Mouse (Mus musculus) small intestine, adult 10 weeks (tissue): ENCODE data around the gene Itgb8. TPM values are rescaled to one million over a fixed set of nuclear protein-coding genes. Genes with fewer than 3 reads are reported as not detected.

Experiments used
- polyA plus RNA-seq: library from polyadenylated mRNA; stranded (reverse); fragments of 350-450 nt; fragmentation: Illumina TruSeq; extraction: RNeasy Lipid Tissue Mini Kit (QIAGEN cat#74804); gene quantifications from one replicate; pipeline ENCODE4 v1.2.3, GENCODE M21; 2014; ENCODE audit warnings: low replicate concordance

Itgb8 gene
- 1.9 TPM for polyA plus RNA-seq

DNA sequence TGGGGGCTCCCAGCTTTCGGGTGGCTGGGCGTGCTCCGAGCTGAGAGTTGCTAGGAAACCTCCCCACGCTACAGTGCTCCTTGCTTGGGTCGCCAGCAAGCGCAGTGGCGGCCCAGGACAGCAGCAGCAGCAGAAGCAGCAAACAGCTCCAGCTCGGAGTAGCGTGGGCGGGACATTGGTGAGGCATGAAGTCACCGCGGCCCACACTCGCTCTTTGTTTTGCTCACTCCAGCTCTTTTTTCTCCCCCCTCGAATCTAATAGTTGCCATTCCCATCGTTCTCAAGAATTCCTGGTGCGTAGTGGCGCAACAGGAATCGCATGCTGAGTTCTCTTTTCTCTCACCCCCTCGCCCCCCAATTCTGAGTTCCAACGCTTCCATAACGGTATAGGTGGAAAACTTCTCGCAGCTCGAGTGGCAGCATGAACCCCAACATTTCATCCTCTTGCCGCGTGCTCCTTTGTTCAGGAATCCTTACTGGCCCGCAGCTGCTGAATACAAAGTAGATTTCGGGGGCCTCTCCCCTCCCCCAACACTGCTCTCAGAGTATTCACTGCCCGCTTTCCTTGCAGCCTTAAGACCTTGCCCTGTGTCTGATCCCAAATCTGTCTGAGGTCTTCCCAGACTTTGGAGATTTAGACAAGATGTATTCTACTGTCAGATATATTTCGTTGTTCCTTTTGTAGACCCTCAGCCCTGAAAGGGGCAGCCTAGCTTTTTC lies at the start of gene Itgb8:
Gene Itgb8 (minus strand): TSS at position 107 of the 720 bp plus-strand sequence.

Other genes starting within 250 kb of the Itgb8 start
- 1.2 TPM for gene Macc1, start 75.5 kb upstream of the Itgb8 start, polyA plus RNA-seq